Mouse (Mus musculus): Measurements from ENCODE around the gene Chpf2.

Chpf2 gene

DNA sequence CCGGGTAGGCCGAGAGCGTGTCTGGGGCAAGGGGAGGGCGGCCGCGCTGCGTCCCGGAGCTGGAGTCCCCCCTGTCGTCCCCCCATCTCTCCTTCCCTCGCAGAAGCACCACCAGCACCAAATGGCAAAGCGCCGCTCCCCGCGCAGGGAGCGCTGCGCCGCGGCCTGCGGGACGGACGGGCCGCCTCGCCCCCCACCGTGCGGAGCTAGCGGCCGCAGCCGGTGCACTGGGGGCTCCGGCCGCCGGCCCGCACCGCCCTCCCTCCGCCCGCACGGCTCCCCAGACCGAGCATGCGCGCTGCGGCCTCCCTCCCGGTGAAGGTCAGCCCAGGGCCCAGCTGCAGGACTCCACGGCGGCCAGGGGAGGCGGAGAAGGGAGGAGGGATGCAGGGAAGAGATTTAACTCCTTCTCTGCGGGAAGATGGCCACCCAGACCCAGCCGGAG, 18.1 kb downstream of the Chpf2 start:
- in situ Hi-C loops (cut with MboI), result no loop called here

DNA sequence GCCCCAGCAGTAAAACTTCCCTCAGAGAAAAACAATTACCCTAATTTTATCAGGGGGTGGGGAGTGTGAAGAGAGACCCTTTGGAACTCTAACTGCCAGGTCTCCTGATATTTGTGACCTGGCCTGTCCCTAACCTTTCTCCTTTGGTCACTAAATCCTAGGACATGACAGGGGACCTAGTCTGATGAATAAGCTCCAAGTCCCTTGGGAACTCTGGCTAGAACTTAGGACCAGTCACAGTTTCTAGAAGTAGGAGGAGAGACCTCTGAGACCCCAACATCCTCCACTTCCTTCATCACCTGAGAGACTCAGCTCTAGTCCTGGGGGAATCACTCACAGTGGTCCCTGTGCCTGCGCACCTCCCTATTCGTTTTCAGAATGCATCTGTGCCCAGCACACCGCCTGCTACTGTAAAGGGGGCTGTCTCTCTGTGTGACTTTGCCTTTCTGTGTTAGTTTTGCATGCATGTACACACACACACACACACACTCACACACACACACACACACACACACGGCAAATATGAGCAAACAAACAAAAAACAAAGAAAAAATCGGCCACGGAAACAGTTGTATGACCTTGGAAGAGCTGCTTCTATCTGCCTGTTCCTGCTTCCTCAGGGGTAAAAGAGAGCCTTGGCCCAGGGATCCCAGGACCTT, 18.9 kb downstream of the Chpf2 start:
- in situ Hi-C loops (cut with MboI), result no loop called here

DNA sequence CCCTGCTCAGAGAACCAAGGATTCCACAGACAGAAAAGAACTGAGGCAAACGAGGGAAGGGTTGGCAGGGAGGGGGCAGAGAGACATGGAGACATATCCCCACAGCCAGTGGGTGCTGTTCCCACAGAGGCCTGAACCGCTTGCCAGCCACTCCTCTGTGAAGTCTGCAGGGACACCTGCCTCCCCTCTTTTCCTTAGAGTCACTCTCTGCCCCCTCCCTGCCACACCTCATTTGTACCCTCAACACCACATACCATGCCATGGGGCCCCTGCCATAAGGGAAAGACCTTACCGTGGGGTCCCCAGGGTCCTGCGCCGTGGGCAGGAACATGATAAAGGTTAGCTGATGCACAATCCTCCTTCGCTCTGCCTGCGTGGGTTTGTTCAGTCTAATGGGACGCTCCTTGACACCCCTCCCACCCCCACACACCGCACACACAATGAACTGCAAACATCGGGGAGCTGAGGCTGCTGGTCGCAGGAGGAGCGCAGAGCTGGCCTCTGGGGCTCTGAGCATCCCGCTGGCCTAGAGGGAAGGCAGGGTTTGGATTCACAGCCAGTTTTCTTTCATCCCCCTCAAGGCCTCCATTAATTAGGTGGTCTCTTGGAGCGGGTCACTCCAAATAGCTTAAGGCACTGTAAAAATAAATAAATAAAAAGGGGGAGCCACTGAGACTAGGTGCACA, 19.6 kb downstream of the Chpf2 start:
- in situ Hi-C loops (cut with MboI), result no loop called here

DNA sequence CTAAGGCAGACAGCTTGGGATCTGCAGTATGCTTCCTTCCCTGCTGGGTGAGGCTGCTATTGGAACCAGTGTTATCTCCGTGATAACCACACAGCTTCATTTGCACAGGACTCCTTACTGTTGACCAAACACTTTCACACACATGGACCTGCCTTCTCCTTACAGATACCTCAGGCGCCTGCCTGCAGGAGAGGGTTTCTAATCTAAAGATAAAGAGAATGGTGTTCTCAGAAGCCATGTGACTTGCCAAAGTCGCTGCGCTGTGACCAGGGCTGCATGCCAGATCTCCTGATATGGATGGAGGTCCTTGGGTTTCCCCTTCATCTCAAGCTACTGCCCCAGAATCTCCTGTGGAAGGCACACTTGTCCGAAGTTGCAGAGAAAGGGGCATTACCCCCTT, 22.8 kb downstream of the Chpf2 start:
- in situ Hi-C loops (cut with MboI), result no loop called here

DNA sequence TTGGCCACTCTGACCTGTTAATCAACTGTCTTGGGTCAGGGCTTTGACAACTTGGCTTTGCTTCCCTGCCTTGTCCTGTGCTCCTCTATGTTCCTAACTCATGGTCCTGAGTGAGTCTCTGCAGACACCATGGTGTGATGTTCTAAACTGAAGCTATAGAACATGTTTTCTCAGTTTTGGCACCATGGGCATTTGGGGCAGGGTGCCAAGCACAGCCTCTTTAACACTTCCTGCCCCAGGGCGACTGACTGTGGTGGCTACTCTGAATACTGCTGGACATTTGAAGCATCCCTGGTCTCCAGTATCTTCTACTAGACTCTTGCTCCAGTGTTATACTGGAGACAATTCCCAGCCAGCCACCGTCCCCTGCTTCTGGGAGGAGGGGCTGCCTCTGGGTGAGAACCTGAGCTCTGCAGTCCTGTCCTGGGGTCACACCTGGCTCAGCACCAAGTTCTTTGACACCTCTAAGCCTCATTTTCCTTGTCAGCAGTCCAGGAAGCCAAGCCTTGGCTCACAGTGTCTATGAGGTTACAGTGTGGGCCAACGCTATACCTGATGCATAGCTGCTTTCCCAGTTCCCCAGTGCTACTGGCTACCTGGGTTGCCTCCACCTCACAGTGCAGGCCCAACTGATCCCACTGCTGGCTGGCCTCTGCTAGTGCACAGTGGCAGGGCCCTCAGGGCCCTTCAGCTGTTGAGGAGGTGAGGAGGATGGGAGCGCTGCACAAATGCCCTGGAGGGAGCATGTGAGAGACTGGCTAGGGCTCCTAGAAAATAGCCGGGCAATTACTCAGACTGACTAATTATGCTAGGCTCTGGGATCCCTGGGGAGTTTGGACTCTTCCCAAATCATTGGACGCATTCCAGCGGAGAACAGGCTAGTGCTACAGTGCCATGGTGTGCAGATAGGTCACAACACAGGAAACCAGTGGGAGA, 25.1 kb downstream of the Chpf2 start:
- in situ Hi-C loops (cut with MboI), result no loop called here

DNA sequence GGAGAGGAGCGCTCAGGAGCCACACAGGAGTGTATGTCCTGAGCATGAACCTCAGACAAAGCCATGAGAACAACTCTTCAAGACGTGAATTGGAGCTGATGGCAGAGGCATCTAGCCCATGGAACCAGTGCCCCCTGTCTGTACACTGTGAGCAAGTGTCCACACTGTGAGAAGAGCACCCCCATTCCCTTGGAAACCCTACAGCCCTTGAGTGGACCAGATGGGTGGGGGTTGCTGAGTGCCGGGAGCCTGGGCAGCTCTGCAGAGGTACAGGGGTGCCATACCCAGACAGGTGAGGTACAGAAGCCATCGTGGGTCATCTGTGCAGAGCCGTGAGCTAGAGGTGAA, 25.7 kb downstream of the Chpf2 start:
- in situ Hi-C loops (cut with MboI), result no loop called here

DNA sequence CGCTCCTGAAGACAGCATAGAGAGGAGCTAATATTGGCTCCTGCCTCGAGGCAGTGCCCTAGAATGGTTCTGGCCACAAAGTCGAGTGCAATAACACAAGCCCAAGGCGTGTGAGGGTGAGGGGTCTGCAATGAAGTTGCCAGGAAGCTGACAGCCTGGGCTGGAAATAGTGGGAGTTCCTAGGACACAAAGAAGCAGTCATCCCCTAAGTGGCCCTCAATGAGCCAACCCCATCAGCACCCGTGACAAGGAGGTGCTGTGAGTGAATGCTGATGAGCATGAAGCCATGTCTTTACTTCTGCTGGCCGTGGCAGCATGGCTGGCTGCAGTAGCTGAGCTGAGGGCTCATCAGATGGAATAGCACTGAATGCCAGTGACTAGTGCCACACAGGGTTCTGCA, 28.6 kb downstream of the Chpf2 start:
- in situ Hi-C loops (cut with MboI), result no loop called here

DNA sequence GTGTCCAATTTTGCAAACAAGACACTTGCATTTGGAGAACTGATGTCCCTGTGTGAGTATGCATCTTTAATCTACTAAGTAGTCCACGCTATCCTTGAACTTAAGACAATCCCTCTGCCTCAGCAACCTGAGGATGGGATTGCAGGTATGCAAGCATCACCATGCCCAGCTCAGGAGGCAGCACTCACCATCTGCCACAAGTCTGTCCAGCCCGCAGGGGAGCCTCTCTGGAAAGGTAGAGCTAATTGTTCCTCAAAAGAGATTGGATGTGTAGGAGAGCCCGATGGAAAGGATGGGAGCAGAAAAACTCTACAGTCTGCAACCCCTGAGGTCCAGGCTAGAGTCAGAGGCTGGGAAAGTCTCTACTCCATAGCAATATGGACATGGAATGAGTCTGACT, 32.4 kb downstream of the Chpf2 start:
- in situ Hi-C loops (cut with MboI), result no loop called here

DNA sequence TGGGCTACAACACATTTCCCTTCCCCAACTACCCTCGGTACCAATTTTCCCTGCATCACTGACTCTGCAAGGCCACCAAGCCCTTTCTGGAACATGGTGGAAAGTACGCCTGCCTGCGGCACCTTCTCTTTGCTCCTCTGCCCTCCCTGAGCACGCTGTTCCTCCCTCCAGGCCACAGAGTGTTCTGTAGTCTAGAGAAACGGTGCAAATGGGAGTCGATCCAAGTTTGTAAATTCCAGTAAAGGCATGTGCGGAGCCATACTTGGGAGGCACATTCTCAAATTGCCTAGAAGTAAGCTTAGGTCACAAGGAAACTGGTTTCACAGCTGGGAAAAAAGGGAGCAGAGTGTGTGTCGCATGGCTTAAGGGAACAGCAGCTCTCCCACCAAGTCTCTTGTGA, 33.6 kb downstream of the Chpf2 start:
- in situ Hi-C loops (cut with MboI), result no loop called here

DNA sequence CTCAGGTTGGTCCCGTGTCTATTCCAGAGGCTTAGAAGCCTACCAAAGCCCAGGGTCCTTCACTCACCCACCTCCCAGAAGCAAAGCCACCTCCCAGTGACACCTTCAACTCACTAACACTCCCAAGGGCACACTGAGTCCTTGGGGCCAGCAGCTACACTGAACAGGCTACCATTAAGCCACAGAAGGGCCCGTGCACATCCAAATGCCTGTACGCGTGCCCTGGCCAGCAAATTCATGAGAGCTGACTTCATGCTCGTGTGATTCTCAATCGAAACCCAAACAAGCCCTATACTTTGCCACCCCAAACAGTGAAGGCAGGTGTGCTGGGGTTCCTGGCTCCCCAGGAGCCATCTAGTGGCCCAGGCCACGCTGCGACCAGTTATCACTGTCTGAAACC, 34.1 kb downstream of the Chpf2 start:
- in situ Hi-C loops (cut with MboI), result no loop called here

DNA sequence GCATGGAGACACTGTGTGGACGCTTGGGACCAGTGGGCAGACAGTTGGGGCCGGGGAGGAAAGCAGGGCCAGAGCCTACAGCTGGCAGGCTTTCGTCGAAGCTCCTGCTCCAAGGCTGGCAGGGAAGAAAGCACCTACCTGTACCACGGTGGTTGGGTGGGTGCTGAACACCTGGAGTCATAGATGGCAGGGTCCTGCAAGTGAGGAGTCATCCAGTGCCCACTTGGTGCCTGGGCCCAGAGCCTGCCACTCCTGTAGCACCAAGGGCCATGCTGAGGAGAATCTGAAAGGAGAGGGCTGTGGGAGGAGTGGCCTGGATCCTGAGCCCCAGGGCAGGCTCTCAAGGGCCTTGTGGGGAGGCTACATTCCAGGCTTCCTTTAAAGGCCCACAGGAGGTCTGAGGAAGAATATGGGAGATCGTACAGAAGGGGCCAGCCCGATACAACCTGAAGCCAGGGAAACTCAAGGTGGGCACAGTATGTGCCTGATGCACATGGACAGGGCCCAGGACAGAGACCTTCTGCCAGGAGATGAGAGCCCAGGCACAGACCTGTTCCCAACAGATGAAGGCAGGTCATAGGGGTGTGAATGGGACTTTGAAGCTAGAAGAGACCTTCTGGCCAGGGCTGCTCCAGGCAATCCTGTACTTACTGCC, 36.0 kb downstream of the Chpf2 start:
- in situ Hi-C loops (cut with MboI), result no loop called here

DNA sequence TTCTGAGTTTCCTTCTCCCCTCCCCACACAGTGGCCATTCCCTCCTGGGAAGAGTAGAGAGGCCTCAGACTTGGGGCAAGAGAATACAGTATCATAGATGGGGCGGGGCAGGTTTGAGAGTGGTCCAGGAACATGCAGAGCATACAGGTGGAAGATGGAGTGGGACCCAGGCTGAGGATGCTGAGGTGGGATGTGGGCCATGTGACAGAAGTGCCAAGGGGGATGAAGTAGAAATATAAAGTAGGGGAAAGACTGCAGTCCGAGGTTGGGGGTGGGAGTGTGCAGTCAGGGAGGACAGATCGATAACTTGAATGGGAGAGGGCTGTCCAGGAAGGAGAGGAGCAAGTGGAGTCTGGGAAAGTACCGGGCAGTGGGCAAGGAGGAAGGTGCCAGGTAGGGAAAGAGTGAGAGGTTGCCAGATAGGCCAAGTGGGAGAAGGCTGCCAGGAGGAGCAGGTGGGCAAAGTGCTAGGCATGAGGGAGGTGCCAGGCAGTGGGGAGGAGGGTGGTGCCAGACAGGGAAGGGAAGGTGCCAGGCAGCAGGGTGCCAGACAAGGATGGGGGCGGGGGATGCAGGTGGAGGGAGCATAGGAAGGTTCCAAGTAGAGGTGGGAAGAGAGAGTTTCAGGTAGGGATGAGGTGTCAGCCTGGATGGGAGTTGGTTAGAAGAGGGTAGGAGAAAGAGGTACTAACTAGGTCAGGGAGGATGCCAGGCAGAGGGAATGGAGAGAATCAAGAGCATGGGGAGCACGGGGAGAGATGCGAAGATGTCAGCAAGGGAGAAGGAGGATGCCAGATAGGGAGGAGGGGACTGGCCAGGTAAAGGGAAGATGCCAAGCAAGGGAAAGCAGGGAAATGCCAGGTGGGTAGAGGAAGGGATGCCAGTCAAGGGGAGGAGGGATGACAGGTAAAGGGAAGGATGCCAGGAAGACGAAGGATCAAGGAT, 36.8 kb downstream of the Chpf2 start:
- in situ Hi-C loops (cut with MboI), result no loop called here

DNA sequence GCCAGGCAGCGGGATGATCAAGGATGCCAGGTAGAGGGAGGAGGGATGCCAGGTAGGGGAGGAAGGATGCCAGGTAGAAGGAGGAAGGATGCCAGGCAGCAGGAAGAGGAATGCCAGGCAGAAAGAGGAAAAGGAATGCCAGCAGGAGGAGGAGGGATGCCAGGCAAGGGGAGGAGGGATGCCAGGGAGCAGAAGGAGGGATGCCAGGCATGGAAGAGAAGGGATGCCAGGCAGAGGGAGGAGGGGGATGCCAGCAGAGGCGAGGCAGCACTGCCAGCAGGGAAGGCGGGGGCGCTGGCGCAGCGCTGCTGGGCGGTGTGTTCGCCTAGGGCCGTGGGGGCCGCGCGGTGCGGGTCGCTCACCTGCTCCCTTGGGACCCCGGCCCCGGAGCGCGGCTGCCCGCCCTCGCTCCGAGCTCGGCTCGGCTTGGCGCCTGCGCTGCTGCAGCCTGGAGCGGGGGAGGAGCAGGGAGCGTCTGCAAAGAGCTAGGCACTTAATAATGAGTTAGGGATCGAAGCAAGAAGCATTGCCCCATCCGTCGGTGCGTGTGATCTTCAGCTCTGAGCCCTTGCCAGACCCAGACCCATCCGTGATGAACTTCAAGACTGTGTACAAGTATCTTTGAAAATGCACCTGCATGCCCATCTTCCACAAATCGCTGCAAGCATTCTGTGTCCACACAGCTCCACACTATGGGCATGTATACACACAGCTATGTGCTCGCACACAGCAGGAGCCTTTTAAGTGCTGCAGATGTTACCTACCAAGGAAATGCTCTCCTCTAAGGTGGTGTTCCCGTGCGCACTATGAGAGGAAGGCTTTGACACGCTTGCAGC, 37.7 kb downstream of the Chpf2 start, which contains the start of gene Smarcd3:
Gene Smarcd3 (minus strand): TSS at position 426 of the 836 bp plus-strand sequence.
- in situ Hi-C loops (cut with MboI), result no loop called here

DNA sequence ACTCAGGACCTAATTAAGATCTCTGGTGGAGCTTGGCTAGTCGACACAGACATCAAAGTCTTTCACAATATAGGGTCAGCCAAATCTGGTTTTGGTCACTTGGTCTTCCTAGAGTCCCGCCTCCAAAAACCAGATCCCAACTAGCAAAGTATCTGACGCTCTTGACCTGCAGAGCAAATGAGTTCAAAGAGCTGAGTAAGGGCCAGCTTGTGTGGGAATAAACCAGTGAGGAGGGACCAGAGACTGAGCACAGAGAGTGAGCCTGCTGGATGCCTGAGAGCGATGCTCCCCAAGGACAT, 38.2 kb downstream of the Chpf2 start:
- in situ Hi-C loops (cut with MboI), result no loop called here

DNA sequence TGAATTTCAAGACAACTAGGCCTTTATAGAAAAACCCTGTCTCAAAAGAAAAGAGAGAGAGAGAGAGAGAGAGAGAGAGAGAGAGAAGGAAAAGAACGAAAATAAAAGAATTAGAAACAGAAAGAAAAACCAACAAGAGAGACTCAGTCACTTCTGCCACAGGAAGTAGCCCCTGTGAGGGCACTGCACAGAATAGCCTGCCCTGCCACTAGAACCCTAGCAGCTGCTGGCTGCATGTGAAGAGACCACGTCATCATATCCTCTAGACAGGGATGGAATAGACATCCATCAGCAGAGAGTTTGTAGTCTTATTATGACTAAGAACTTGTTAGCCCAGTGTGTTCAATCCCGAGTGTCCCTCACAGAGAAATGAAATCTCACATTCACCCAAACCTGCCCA, 43.2 kb downstream of the Chpf2 start:
- in situ Hi-C loops (cut with MboI), result no loop called here

DNA sequence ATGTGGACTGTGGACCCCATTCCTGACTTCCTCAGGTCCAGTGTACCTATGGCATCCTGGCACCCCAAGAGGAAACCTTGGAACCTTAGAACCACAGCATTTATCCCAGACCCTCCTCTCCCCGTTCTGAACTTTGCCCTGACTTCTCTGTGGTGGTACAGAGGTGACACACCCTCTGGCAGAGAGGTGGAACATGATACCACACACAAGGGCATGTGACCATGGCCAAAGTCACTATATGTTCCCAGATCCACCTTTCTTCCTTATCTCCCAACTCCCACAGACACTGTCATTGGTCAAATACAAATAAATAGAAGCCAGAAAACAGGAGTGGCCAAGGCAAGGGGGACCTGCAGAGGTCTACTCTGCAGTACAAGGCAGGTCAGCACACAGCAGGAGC, 48.6 kb downstream of the Chpf2 start:
- in situ Hi-C loops (cut with MboI), result no loop called here

DNA sequence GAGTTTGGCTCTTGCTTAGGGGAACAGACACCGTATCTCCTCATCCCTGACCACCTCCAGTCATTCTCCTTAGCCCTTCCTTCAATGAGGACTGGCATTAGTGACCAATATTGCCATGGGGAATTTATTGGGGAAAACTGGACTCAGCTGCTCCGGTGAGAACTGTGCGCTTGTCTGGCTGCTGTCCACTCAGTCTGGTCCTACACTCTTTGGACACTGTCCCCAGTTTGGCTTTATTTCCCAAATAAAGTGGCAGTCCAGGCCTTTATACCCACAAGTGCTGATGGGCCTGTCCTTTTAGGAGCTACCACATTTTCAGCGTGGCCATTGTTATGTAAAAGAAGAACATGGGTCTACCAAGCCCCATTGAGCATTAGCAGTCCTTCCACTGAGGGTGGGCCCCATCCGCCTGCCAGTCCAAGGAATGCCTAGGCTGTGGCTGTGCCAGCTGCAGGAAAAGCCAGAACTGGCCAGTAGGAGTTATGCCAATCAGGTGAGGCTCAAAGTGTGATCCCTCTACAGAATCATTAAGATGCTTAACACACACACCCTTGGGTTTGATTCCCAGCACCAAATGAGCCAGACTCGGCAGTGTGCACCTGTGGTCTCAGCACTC, 49.1 kb downstream of the Chpf2 start:
- in situ Hi-C loops (cut with MboI), result no loop called here

DNA sequence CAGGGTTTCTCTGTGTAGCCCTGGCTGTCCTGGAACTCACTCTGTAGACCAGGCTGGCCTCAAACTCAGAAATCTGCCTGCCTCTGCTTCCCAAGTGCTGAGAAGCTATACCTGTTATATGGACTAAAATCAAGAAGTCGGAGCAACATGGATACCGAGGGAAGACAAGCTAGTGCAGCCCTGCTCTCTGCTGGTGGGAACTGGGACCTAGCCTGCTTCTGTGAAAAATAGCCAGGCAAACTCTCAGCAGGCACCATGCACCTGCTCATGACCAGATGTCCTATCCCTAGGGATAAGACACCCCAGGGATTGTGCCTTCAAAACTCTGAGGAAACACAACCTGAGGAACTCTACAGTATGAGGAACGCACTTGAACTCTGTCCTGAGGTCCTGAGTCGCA, 50.4 kb downstream of the Chpf2 start:
- in situ Hi-C loops (cut with MboI), result no loop called here

DNA sequence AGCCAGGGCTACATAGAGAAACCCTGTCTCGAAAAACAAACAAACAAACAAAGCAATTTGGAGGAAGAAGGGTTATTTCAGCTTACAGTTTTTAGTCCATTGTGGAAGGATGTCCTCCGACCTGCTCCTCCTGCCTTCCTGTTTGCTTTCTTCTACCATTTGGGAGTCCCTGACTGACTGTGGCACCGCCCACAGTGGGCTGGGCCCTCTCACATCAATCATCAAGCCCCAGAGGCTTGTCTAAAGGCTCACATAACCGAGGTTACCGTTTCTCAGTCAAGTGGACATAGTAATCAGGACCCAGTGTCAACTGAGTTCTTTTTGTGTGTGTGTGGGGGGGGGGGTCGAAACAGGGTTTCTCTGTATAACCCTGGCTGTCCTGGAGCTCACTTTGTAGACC, 51.6 kb downstream of the Chpf2 start:
- in situ Hi-C loops (cut with MboI), result no loop called here

DNA sequence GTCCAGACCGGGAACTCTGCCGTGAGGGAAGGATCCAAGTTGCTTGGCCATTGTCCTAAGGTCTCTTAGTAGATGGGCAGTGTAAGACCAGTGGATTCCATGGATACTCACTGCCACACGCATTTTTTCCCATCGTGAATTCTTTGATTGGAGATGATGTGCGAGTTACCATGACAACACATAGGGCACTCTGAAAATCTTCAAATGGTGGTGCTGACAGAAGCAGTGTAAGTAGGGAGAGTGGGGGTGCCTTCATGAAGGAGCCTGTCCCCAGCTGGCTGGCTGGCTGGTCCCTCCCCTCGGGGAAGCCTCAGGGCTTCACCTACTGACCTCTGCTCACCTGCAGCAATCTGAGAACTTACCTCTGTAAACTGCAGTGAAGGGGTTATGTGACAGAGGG, 52.5 kb downstream of the Chpf2 start:
- in situ Hi-C loops (cut with MboI), result no loop called here

Measured in mature B cell (primary cell).